Comparison of ENCODE assay signal across 22 mouse cellular contexts in the genomic region with DNA sequence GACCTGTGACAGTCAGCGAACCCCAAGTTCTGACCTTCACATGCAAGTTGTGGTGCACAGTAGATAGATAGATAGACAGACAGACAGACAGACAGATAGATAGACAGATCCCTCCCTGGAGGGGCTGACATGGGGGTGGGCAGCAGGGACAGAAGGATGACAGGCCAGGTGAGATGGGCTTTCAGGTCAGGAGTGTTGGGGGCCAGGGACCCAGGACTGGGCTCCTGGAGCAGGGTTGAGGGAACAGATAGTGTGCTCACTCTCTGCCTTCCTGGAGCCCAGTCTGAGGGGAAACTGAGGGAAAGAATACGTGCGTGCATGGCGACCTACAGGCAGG. TPM values are rescaled to one million over a fixed set of nuclear protein-coding genes. Genes with fewer than 3 reads are reported as not detected.
DNase-seq lines count a peak whose midpoint lies in the region; ATAC-seq and TF ChIP-seq lines count a peak whose summit lies in the region.
"Had no signal": no experiment of that assay in that cellular context is flagged by ENCODE, and none has a peak within 500 bp of the region (broad histone marks: within the 10 kb centered on the region; RNA-seq: fewer than 3 reads in every experiment).

No protein-coding gene starts in this region.

- peaks cover 50% of the 10 kb centered on the region for H3K27me3 ChIP-seq in E14TG2a.4 (ENCODE audit: insufficient read depth, low read length)
- no peaks in the 10 kb centered on the region for H3K27me3 ChIP-seq in intestine, postnatal 0 days (replicated peaks; ENCODE audit: control insufficient read depth, insufficient read depth, low read length)
- peaks cover 63% of the 10 kb centered on the region for H3K27me3 ChIP-seq in liver, embryonic 15.5 days
- H3K27me3 ChIP-seq: Patski had no signal

- peak overlapping the region; percentile 98 for H3K27ac ChIP-seq in gastrocnemius, adult 2 months
- H3K27ac ChIP-seq in intestine, postnatal 0 days (ENCODE audit: low read depth, low read length): 0 out of 2 replicates have a peak overlapping the region, but pooled peaks have one; percentile 98
- peak overlapping the region; percentile 83 for H3K27ac ChIP-seq in liver, embryonic 15.5 days (replicated peaks)
- H3K27ac ChIP-seq: embryonic facial prominence, embryonic 13.5 days; forebrain, embryonic 12.5 days; heart, embryonic 10.5 days; hindbrain, embryonic 13.5 days; hindbrain, postnatal 0 days had no signal

- no peak for ATAC-seq in intestine, postnatal 0 days
- ATAC-seq in liver, embryonic 15.5 days (ENCODE audit: insufficient read depth): no peak
- ATAC-seq: activated CD4-positive, CD25-positive, alpha-beta regulatory T cell, adult 4 months; CD4-positive, CD25-positive, alpha-beta regulatory T cell, adult 4 months; forebrain, embryonic 16.5 days; Patski had no signal

- H3K9me3 ChIP-seq in E14TG2a.4 (ENCODE audit: low read length): no peaks in the 10 kb centered on the region
- no peaks in the 10 kb centered on the region for H3K9me3 ChIP-seq in intestine, postnatal 0 days (ENCODE audit: control insufficient read depth)
- H3K9me3 ChIP-seq in liver, embryonic 15.5 days (replicated peaks): no peaks in the 10 kb centered on the region
- H3K9me3 ChIP-seq: embryonic facial prominence, embryonic 13.5 days; forebrain, embryonic 12.5 days; heart, embryonic 10.5 days; hindbrain, embryonic 13.5 days had no signal

- intact Hi-C loops in gastrocnemius, adult 2 months (cut with DNase I): loop anchor here (10.0 kb wide), 1 partner anchor 328 kb away; a partner anchor contains a TSS
- intact Hi-C loops in left cerebral cortex, postnatal 4 days (cut with DNase I): loop anchor here (10.0 kb wide), 1 partner anchor 308 kb away; no protein-coding TSS in a partner anchor

- no peak overlapping the region for H3K4me2 ChIP-seq in intestine, postnatal 0 days (replicated peaks; ENCODE audit: low read depth)
- H3K4me2 ChIP-seq in liver, embryonic 15.5 days: peak overlapping the region; percentile 91
- H3K4me2 ChIP-seq: embryonic facial prominence, embryonic 13.5 days; forebrain, embryonic 12.5 days; hindbrain, embryonic 13.5 days had no signal

- no peak overlapping the region for H3K4me3 ChIP-seq in gastrocnemius, adult 2 months
- peak overlapping the region; percentile 82; the same call in 1 of the 2 replicates for H3K4me3 ChIP-seq in E14TG2a.4 (replicated peaks; ENCODE audit: low read length)
- H3K4me3 ChIP-seq in intestine, postnatal 0 days (ENCODE audit: low read depth, low read length): no peak overlapping the region
- no peak overlapping the region for H3K4me3 ChIP-seq in liver, embryonic 15.5 days (replicated peaks)
- H3K4me3 ChIP-seq: embryonic facial prominence, embryonic 13.5 days; forebrain, embryonic 12.5 days; heart, embryonic 10.5 days; hindbrain, embryonic 13.5 days had no signal

- no peak for DNase-seq in gastrocnemius, adult 2 months
- no peak for DNase-seq in gastrocnemius, postnatal 25 days
- DNase-seq in kidney, postnatal 25 days: no peak
- DNase-seq in cerebellum, postnatal 10 days: no peak
- no peak for DNase-seq in left cerebral cortex, postnatal 4 days
- DNase-seq: cerebellum, adult 8-10 months; heart, postnatal 10 days had no signal

- 78% methylated on average over 4 of the region's 4 CpGs for WGBS in intestine, postnatal 0 days
- 74% methylated on average over 4 of the region's 4 CpGs for WGBS in liver, embryonic 15.5 days (ENCODE audit: insufficient replicate concordance)

- peaks cover 31% of the 10 kb centered on the region for H3K4me1 ChIP-seq in E14TG2a.4 (replicated peaks; ENCODE audit: low read depth, low read length)
- 0 out of 2 replicates have a peak, but pooled peaks cover 3% of the 10 kb centered on the region for H3K4me1 ChIP-seq in intestine, postnatal 0 days (replicated peaks; ENCODE audit: control insufficient read depth, insufficient read depth, low read length)
- peaks cover 71% of the 10 kb centered on the region for H3K4me1 ChIP-seq in liver, embryonic 15.5 days (replicated peaks)

- no peak overlapping the region for H3K9ac ChIP-seq in intestine, postnatal 0 days (ENCODE audit: low read depth, low read length)
- H3K9ac ChIP-seq in liver, embryonic 15.5 days: no peak overlapping the region
- H3K9ac ChIP-seq: embryonic facial prominence, embryonic 13.5 days; forebrain, embryonic 12.5 days; hindbrain, embryonic 13.5 days had no signal

- no peak for TF ChIP-seq CTCF in gastrocnemius, adult 2 months (IDR thresholded peaks at IDR 0.05)
- TF ChIP-seq CTCF in E14TG2a.4 (conservative IDR thresholded peaks at IDR 0.05; ENCODE audit: low read length): no peak
- TF ChIP-seq CTCF in intestine, postnatal 0 days (IDR thresholded peaks at IDR 0.05; ENCODE audit: low read depth): no peak

- no peaks in the 10 kb centered on the region for H3K36me3 ChIP-seq in E14TG2a.4 (ENCODE audit: insufficient read depth, low read length)
- H3K36me3 ChIP-seq in intestine, postnatal 0 days (ENCODE audit: control insufficient read depth, insufficient read depth): peaks cover 6% of the 10 kb centered on the region; the same call in 1 of the 2 replicates
- no peaks in the 10 kb centered on the region for H3K36me3 ChIP-seq in liver, embryonic 15.5 days (replicated peaks)
- H3K36me3 ChIP-seq: forebrain, embryonic 12.5 days; heart, embryonic 10.5 days; hindbrain, embryonic 13.5 days had no signal

RNA-seq across cellular contexts. Expression of a gene that starts 1.5 kb away (rescaled TPM):
- total RNA-seq in gastrocnemius, adult 2 months (2021): 100 to 1,000 TPM; 106 to 181 TPM
- 10 to 100 TPM; 93.5 to 95.6 TPM for total RNA-seq in gastrocnemius, postnatal 25 days (2021)
- polyA plus RNA-seq in intestine, postnatal 0 days (2015; fragmentation: Nextera tagmentation; extraction: Ambion mirVana): 49.8 and 52.6 TPM in 2 replicates
- polyA plus RNA-seq in liver, embryonic 15.5 days (2015; fragmentation: Nextera tagmentation; extraction: Ambion mirVana): 13.0 and 14.0 TPM in 2 replicates
- 1 to 10 TPM; 3.8 to 5.5 TPM for total RNA-seq in left cerebral cortex, postnatal 4 days (2021)

RNA-seq across cellular contexts. Expression of a gene that starts 2.4 kb away (rescaled TPM):
- 10 to 100 TPM; 13.0 to 14.9 TPM for total RNA-seq in gastrocnemius, adult 2 months (2021)
- 10 to 100 TPM; 13.4 to 18.9 TPM for total RNA-seq in gastrocnemius, postnatal 25 days (2021)
- polyA plus RNA-seq in intestine, postnatal 0 days (2015; fragmentation: Nextera tagmentation; extraction: Ambion mirVana): 25.0 and 26.8 TPM in 2 replicates
- polyA plus RNA-seq in liver, embryonic 15.5 days (2015; fragmentation: Nextera tagmentation; extraction: Ambion mirVana): 17.4 and 18.2 TPM in 2 replicates
- total RNA-seq in left cerebral cortex, postnatal 4 days (2021): 10 to 100 TPM; 37.6 to 39.2 TPM

RNA-seq across cellular contexts. Expression of a gene that starts 25.9 kb away (rescaled TPM):
- 10 to 100 TPM in 1 of 2 experiments, 1 to 10 TPM in 1; 3.7 to 11.5 TPM for total RNA-seq in gastrocnemius, adult 2 months (2021)
- total RNA-seq in gastrocnemius, postnatal 25 days (2021): 10 to 100 TPM in 1 of 2 experiments, 1 to 10 TPM in 1; 7.7 to 11.6 TPM
- 8.8 and 10.0 TPM in 2 replicates for polyA plus RNA-seq in intestine, postnatal 0 days (2015; fragmentation: Nextera tagmentation; extraction: Ambion mirVana)
- 0.63 TPM in 1 of 2 replicates, not detected in the other for polyA plus RNA-seq in liver, embryonic 15.5 days (2015; fragmentation: Nextera tagmentation; extraction: Ambion mirVana)
- total RNA-seq in left cerebral cortex, postnatal 4 days (2021): 10 to 100 TPM; 30.8 to 32.7 TPM
- total RNA-seq: hematopoietic stem cell, adult 5-6 weeks had no signal
- polyA plus RNA-seq: activated CD4-positive, CD25-positive, alpha-beta regulatory T cell, adult 4 months; CD4-positive, CD25-positive, alpha-beta regulatory T cell, adult 4 months; cortical plate, adult 2 months; frontal cortex, adult 2 months had no signal

RNA-seq across cellular contexts. Expression of a gene that starts 55.3 kb away (rescaled TPM):
- 100 to 1,000 TPM; 170 to 181 TPM for total RNA-seq in gastrocnemius, adult 2 months (2021)
- 100 to 1,000 TPM; 157 to 160 TPM for total RNA-seq in gastrocnemius, postnatal 25 days (2021)
- polyA plus RNA-seq in intestine, postnatal 0 days (2015; fragmentation: Nextera tagmentation; extraction: Ambion mirVana): 173 and 174 TPM in 2 replicates
- polyA plus RNA-seq in liver, embryonic 15.5 days (2015; fragmentation: Nextera tagmentation; extraction: Ambion mirVana): 187 and 195 TPM in 2 replicates
- 100 to 1,000 TPM; 217 TPM for total RNA-seq in left cerebral cortex, postnatal 4 days (2021)

Comparison
In these comparisons a context has a peak if more than half of its experiments do, and no peak if none do; other contexts are left out.
1. RNA of a gene that starts 1.5 kb away (total RNA-seq): 106 to 181 TPM in gastrocnemius, adult 2 months and 93.5 to 95.6 TPM in gastrocnemius, postnatal 25 days; 3.8 to 5.5 TPM in left cerebral cortex, postnatal 4 days; every median in the first group is over 10 times any median in the second.
2. Peak in every context shown above with its lines, with median percentiles within 50 percentile points of each other: H3K27ac ChIP-seq.